Mouse (Mus musculus): ENCODE data around the gene Pcsk7.

Gene Pcsk7

GRCm38 (mm10) chr9:45976884-45977283 lies 70.6 kb downstream of the Pcsk7 start:
- DNase-seq = peak; percentile 38

Data from thymus, postnatal 4 days (tissue).